Mouse (Mus musculus): ENCODE results near the gene Hmcn2.

DNA sequence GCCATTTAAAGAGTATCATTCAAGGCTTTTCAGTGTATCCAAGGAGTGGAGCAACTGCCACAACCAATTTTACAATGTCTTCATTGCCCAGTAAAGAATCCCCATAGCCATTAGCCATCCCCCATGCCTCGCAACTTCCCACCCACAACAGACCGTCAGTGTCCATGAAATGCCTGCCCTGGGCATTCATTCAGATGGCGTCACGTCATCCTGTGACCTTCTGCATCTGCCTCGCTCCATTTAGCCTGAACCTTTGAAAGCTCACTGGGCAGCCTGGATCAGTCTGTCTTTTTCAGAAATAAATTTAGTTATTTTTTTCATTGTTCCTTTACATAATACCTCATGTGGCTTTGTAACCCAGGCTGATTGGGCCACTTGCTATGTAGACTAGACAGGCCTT, 103.8 kb downstream of the Hmcn2 start:
- no peak for TF ChIP-seq POLR2A (IDR thresholded peaks at IDR 0.05; ENCODE audit: low read depth, low read length)
- no peak for TF ChIP-seq CTCF (IDR thresholded peaks at IDR 0.05; ENCODE audit: borderline replicate concordance, insufficient read depth, low read length)

All from embryonic fibroblast, embryonic 13.5 days (primary cell).